Mouse (Mus musculus) embryonic facial prominence, embryonic 11.5 days (tissue): ENCODE data around the gene Gramd4. TPM values are rescaled to one million over a fixed set of nuclear protein-coding genes. Genes with fewer than 3 reads are reported as not detected.
"Not testable (repeated sequence)": the region's sequence is repeated elsewhere in the genome, so short reads cannot be mapped to it uniquely, and the experiment has no call there.

Source experiments
- ATAC-seq: fragments of 200-750 bp; cut with Nextera tagmentation; replicated peaks from 2 replicates; pipeline ENCODE4 v1.8.0; 2017; ENCODE audit warnings: low read depth; ENCODE audit not compliant: insufficient number of reproducible peaks, low FRiP score, low TSS enrichment
- DNase-seq: peaks from one replicate; pipeline ENCODE4 v3.0.0-alpha.2; 2015; ENCODE audit warnings: low spot score
- H3K27ac ChIP-seq: fragments of 300-500 bp; sonication (generic); replicated peaks from 2 replicates; pipeline ENCODE4 v1.5.1; 2014; ENCODE audit warnings: mild to moderate bottlenecking, low read depth, low read length, control low read depth
- H3K27me3 ChIP-seq: fragments of 300-500 bp; sonication (generic); 2 replicates; pipeline ENCODE4 v1.6.1; 2014; ENCODE audit warnings: mild to moderate bottlenecking, low read length, moderate library complexity, mixed read lengths; ENCODE audit not compliant: control insufficient read depth, insufficient read depth
- H3K36me3 ChIP-seq: fragments of 300-500 bp; sonication (generic); replicated peaks from 2 replicates; pipeline ENCODE4 v1.6.1; 2014; ENCODE audit warnings: low read depth, mild to moderate bottlenecking, low read length, moderate library complexity, mixed read lengths; ENCODE audit not compliant: control insufficient read depth, insufficient read depth
- H3K4me1 ChIP-seq: fragments of 300-500 bp; sonication (generic); 2 replicates; pipeline ENCODE4 v1.6.1; 2014; ENCODE audit warnings: low read length, mixed read lengths; ENCODE audit not compliant: control insufficient read depth, insufficient read depth
- H3K4me2 ChIP-seq: fragments of 300-500 bp; sonication (generic); 2 replicates; pipeline ENCODE4 v1.6.1; 2014; ENCODE audit warnings: low read depth, mild to moderate bottlenecking, control low read depth, low read length, moderate library complexity
- H3K4me3 ChIP-seq: fragments of 300-500 bp; sonication (generic); 2 replicates; pipeline ENCODE4 v1.5.1; 2014; ENCODE audit warnings: low read depth, low read length, control low read depth
- H3K9ac ChIP-seq: fragments of 300-500 bp; sonication (generic); replicated peaks from 2 replicates; pipeline ENCODE4 v1.6.1; 2014; ENCODE audit warnings: mild to moderate bottlenecking, control low read depth, low read length
- H3K9me3 ChIP-seq: fragments of 300-500 bp; sonication (generic); replicated peaks from 2 replicates; pipeline ENCODE4 v1.6.1; 2016; ENCODE audit warnings: mild to moderate bottlenecking, low read length, inconsistent platforms, mixed read lengths; ENCODE audit not compliant: control insufficient read depth
- WGBS: fragments of 180-500 bp; shearing (Covaris S2); extraction: QIAGEN DNeasy Blood & Tissue Kit; methylation state at CpG from one replicate; pipeline ENCODE4 v1.1.7; 2014; 5-methylcytosine and 5-hydroxymethylcytosine counted together
- polyA plus RNA-seq: library from polyadenylated mRNA; unstranded; fragments of >200 nt; fragmentation: Nextera tagmentation; extraction: Ambion mirVana; gene quantifications from 2 replicates; pipeline ENCODE4 v1.2.1, GENCODE M21; 2014

The Gramd4 gene
- polyA plus RNA-seq, 1 experiment from 2014 or later, result 6.3 TPM

DNA sequence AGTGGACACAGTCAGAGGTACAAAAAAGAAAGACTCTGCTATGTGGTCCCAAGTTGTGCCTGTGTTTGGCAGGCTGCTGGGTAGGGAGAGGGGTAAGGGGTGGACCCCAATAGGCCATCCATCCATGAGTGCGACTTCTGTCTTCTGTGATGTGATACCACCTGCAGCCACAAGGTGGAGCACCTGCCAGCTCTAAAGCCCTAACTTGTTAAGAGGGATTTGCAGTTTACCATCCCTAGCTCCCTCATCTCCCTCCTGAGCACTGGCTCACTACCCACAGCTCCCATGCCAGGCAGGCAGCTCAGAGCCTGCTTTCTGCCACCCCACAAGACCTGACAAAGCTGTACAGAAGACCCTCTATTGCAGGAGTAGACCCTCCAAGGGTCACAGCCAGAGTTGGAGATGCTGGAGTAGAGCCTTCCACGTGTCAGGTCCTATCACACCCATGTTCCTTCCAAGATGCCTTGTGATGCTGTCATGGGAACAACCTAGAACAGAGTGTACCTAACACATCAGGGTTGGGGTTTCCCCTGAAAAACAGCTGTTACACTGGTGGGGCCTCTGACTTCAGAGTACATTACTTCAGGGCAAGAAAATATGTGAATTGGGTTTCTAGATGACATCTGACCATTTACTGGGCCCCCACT, 3.5 kb upstream of the Gramd4 start:
- DNase-seq, result peak; percentile 87
- Histone ChIP-seq H3K27me3 (no peaks in the 10 kb centered on the region), H3K27ac (no peak overlapping the region), H3K4me1 (peaks cover 4% of the 10 kb centered on the region; the same call in 1 of the 2 replicates), H3K36me3 (no peaks in the 10 kb centered on the region), H3K4me3 (no peak overlapping the region), H3K4me2 (no peak overlapping the region), H3K9me3 (no peaks in the 10 kb centered on the region), H3K9ac (no peak overlapping the region)
- WGBS, result 46% methylated on average over 2 of the region's 2 CpGs
- no peak for ATAC-seq

DNA sequence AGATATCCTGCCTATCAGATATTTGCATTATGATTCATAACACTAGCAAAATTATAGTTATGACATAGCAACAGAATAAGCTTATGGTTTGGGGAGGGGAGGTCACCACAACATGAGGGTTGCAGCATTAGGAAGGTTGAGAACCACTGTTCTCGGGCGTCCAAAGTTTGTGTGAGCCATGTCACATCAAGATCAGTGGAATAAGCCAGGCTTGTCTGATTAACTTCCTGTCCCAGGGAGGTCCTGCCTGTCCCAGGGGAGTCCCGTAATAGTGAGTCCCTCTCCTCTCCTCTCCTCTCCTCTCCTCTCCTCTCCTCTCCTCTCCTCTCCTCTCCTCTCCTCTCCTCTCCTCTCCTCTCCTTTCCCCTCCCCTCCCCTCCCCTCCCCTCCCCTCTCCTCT, 2.6 kb upstream of the Gramd4 start:
- 56% methylated on average over 3 of the region's 3 CpGs for WGBS
- not testable (repeated sequence) for H3K27me3 ChIP-seq, H3K9ac ChIP-seq, H3K36me3 ChIP-seq, H3K4me2 ChIP-seq, H3K27ac ChIP-seq, H3K9me3 ChIP-seq, H3K4me3 ChIP-seq, ATAC-seq, H3K4me1 ChIP-seq, DNase-seq

GRCm38 (mm10) chr15:86056221-86056760, 1.2 kb upstream of the Gramd4 start:
- Histone ChIP-seq H3K4me1 (peaks cover 4% of the 10 kb centered on the region; the same call in 1 of the 2 replicates), H3K9ac (no peak overlapping the region), H3K36me3 (no peaks in the 10 kb centered on the region), H3K4me3 (no peak overlapping the region), H3K4me2 (no peak overlapping the region), H3K9me3 (no peaks in the 10 kb centered on the region), H3K27me3 (no peaks in the 10 kb centered on the region), H3K27ac (no peak overlapping the region)
- DNase-seq, result no peak
- ATAC-seq, result no peak
- WGBS, result 91% methylated on average over 5 of the region's 5 CpGs

DNA sequence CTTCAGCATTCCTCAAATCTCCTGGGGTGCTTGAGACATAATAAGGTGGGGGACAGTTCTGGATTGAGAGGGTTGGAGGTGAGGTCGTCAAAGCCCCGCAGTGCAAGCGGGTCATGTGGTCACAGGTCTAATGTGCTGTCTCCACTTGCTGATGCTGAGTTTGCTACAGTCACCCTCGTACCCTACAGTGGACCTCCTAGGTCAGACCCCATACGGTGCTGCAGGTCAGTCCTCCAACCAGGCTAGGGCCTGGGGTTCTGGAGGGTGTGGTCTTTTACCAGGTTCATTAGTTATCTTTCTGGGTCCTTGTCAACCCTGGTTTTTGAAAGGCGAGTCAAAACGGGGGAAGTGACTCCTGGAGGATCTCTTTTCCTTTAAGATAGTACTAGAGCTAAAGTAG, 413 bp downstream of the Gramd4 start:
- Histone ChIP-seq H3K27me3 (no peaks in the 10 kb centered on the region), H3K4me2 (peak overlapping the region; percentile 89), H3K4me1 (peaks cover 4% of the 10 kb centered on the region; the same call in 1 of the 2 replicates), H3K4me3 (peak overlapping the region; percentile 80), H3K9ac (peak overlapping the region; percentile 93), H3K9me3 (no peaks in the 10 kb centered on the region), H3K36me3 (no peaks in the 10 kb centered on the region), H3K27ac (no peak overlapping the region)
- peak; percentile 23 for DNase-seq
- no peak for ATAC-seq
- WGBS, result 6% methylated on average over 7 of the region's 7 CpGs

GRCm38 (mm10) chr15:86058394-86058915, 960 bp downstream of the Gramd4 start:
- whole genome bisulfite sequencing, result under 1% methylated on average over 36 of the region's 70 CpGs
- H3K36me3 ChIP-seq, result no peaks in the 10 kb centered on the region
- peaks cover 4% of the 10 kb centered on the region; the same call in 1 of the 2 replicates for H3K4me1 ChIP-seq
- ATAC-seq (peak; percentile 64), DNase-seq (peak; percentile 89)
- H3K4me2 ChIP-seq, result peak overlapping the region; percentile 89
- H3K27me3 ChIP-seq, result no peaks in the 10 kb centered on the region
- H3K9me3 ChIP-seq, result no peaks in the 10 kb centered on the region
- H3K9ac ChIP-seq, result peak overlapping the region; percentile 93
- H3K4me3 ChIP-seq, result peak overlapping the region; percentile 80
- H3K27ac ChIP-seq, result peak overlapping the region; percentile 72

- ATAC-seq, result peak; percentile 54
- H3K4me2 ChIP-seq, result peak overlapping the region; percentile 89
- no peak for DNase-seq
- peak overlapping the region; percentile 93 for H3K9ac ChIP-seq
- peaks cover 4% of the 10 kb centered on the region; the same call in 1 of the 2 replicates for H3K4me1 ChIP-seq
- H3K27ac ChIP-seq, result peak overlapping the region; percentile 72
- 2% methylated on average over 41 of the region's 49 CpGs for WGBS
- H3K36me3 ChIP-seq, result no peaks in the 10 kb centered on the region
- H3K9me3 ChIP-seq, result no peaks in the 10 kb centered on the region
- H3K4me3 ChIP-seq, result peak overlapping the region; percentile 80
- H3K27me3 ChIP-seq, result no peaks in the 10 kb centered on the region
These were observed 1.7 kb downstream of the Gramd4 start for GRCm38 (mm10) chr15:86058931-86059834.

DNA sequence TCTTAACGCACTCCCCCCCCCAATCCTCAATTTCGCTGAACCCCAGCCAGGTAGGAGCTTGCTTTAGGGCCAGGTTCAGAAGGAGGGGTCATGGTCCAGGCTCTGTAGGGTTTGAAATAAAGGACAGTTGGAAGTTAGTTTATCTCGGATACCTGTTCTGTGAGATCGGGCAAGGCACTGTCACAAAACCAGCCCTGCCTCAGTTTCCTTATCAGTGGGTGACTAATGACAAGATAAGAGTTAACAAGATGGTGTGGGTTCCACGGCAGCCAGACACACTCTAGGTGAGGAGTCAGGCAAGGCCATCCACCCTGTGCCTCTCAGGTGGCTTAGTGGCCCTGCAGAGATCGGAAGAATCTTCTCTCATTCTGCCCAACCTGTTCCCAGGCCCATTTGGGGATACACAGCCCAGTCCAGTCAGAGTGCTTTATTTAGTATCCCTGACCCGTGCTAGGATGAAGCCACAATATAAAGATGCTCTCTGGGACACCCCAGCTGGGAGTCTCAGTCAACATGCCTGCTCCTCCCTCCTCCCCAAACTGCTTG, 2.4 kb downstream of the Gramd4 start:
- DNase-seq (no peak), ATAC-seq (no peak)
- H3K36me3 ChIP-seq, result no peaks in the 10 kb centered on the region
- no peaks in the 10 kb centered on the region for H3K27me3 ChIP-seq
- peaks cover 4% of the 10 kb centered on the region; the same call in 1 of the 2 replicates for H3K4me1 ChIP-seq
- peak overlapping the region; percentile 80; the same call in 1 of the 2 replicates for H3K4me3 ChIP-seq
- no peak overlapping the region; the same call in 1 of the 2 replicates for H3K9ac ChIP-seq
- no peak overlapping the region for H3K27ac ChIP-seq
- H3K9me3 ChIP-seq, result no peaks in the 10 kb centered on the region
- no peak overlapping the region; the same call in 1 of the 2 replicates for H3K4me2 ChIP-seq
- 78% methylated on average over 7 of the region's 7 CpGs for WGBS
